Mouse (Mus musculus): ENCODE measurements around the gene Ttc33. TPM values are rescaled to one million over a fixed set of nuclear protein-coding genes. Genes with fewer than 3 reads are reported as not detected.
"Not testable (repeated sequence)": the region's sequence is repeated elsewhere in the genome, so short reads cannot be mapped to it uniquely, and the experiment has no call there.

Gene Ttc33
- total and polyA plus RNA-seq, 2 experiments from 2014 or later = 32.9 to 33.6 TPM

- peaks cover 17% of the 10 kb centered on the region for H3K36me3 ChIP-seq (replicated peaks; ENCODE audit: control insufficient read depth, insufficient read depth, low read length)
- no peak overlapping the region for H3K4me2 ChIP-seq (ENCODE audit: low read depth, low read length)
- ATAC-seq (ENCODE audit: insufficient read depth, low read depth) (peak; percentile 67), DNase-seq (ENCODE audit: low spot score) (peak; percentile 23)
- peaks cover 16% of the 10 kb centered on the region for H3K4me1 ChIP-seq (ENCODE audit: control insufficient read depth, insufficient read depth)
- H3K9ac ChIP-seq (replicated peaks; ENCODE audit: low read depth, low read length) = no peak overlapping the region
- no peak overlapping the region for H3K4me3 ChIP-seq (ENCODE audit: low read depth, low read length)
- no peak for TF ChIP-seq EP300 (IDR thresholded peaks at IDR 0.05; ENCODE audit: low read depth)
- TF ChIP-seq CTCF (IDR thresholded peaks at IDR 0.05; ENCODE audit: low read depth) = no peak
- H3K9me3 ChIP-seq (replicated peaks; ENCODE audit: control insufficient read depth, low read length) = no peaks in the 10 kb centered on the region
- 28% methylated on average over 4 of the region's 4 CpGs for WGBS
- H3K27ac ChIP-seq (ENCODE audit: low read depth) = peak overlapping the region; percentile 31; the same call in 1 of the 2 replicates
- no peaks in the 10 kb centered on the region for H3K27me3 ChIP-seq (ENCODE audit: control insufficient read depth, insufficient read depth, low read length)
Observed at GRCm38 (mm10) chr15:5195987-5196514, 10.7 kb downstream of the Ttc33 start.

- H3K4me1 ChIP-seq (ENCODE audit: control insufficient read depth, insufficient read depth) = peaks cover 16% of the 10 kb centered on the region
- ATAC-seq (ENCODE audit: insufficient read depth, low read depth) (no peak), DNase-seq (ENCODE audit: low spot score) (no peak)
- no peak overlapping the region for H3K4me3 ChIP-seq (ENCODE audit: low read depth, low read length)
- 0 out of 2 replicates have a peak, but pooled peaks cover 10% of the 10 kb centered on the region for H3K36me3 ChIP-seq (replicated peaks; ENCODE audit: control insufficient read depth, insufficient read depth, low read length)
- no peak overlapping the region for H3K9ac ChIP-seq (replicated peaks; ENCODE audit: low read depth, low read length)
- no peak for TF ChIP-seq CTCF (IDR thresholded peaks at IDR 0.05; ENCODE audit: low read depth)
- TF ChIP-seq EP300 (IDR thresholded peaks at IDR 0.05; ENCODE audit: low read depth) = no peak
- no peaks in the 10 kb centered on the region for H3K27me3 ChIP-seq (ENCODE audit: control insufficient read depth, insufficient read depth, low read length)
- no peak overlapping the region for H3K4me2 ChIP-seq (ENCODE audit: low read depth, low read length)
- no peaks in the 10 kb centered on the region for H3K9me3 ChIP-seq (replicated peaks; ENCODE audit: control insufficient read depth, low read length)
- H3K27ac ChIP-seq (ENCODE audit: low read depth) = 0 out of 2 replicates have a peak overlapping the region, but pooled peaks have one; percentile 31
- 46% methylated on average over 4 of the region's 4 CpGs for WGBS
Observed at GRCm38 (mm10) chr15:5196691-5197090, 11.4 kb downstream of the Ttc33 start.

GRCm38 (mm10) chr15:5205222-5205621 lies 19.9 kb downstream of the Ttc33 start:
- Histone ChIP-seq H3K9ac (replicated peaks; ENCODE audit: low read depth, low read length) (no peak overlapping the region), H3K27ac (ENCODE audit: low read depth) (no peak overlapping the region), H3K4me2 (ENCODE audit: low read depth, low read length) (no peak overlapping the region), H3K36me3 (replicated peaks; ENCODE audit: control insufficient read depth, insufficient read depth, low read length) (0 out of 2 replicates have a peak, but pooled peaks cover 3% of the 10 kb centered on the region), H3K4me1 (ENCODE audit: control insufficient read depth, insufficient read depth) (no peaks in the 10 kb centered on the region), H3K4me3 (ENCODE audit: low read depth, low read length) (no peak overlapping the region), H3K9me3 (replicated peaks; ENCODE audit: control insufficient read depth, low read length) (no peaks in the 10 kb centered on the region), H3K27me3 (ENCODE audit: control insufficient read depth, insufficient read depth, low read length) (no peaks in the 10 kb centered on the region)
- no peak for ATAC-seq (ENCODE audit: insufficient read depth, low read depth)
- TF ChIP-seq EP300 (IDR thresholded peaks at IDR 0.05; ENCODE audit: low read depth) (no peak), CTCF (IDR thresholded peaks at IDR 0.05; ENCODE audit: low read depth) (no peak)
- WGBS = 88% methylated on average over 9 of the region's 9 CpGs
- DNase-seq (ENCODE audit: low spot score) = no peak

DNA sequence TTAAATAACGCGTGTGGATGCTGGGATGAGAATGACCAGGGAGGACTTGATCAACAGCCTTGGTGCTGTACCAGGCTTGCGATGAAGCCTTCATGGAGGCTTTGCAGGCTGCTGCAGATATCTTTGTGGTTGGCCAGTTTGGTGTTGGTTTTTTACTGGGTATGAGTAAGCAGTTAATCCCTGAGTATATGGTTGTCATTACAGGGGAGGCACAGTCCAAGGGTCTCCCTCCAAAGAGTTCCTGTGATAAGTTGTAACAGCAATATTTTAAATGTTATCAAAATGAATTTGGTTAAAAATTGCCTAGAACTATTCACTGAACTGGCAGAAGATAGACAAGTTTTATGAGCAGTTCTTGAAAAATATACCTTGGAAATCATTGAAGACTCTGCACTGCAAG lies 23.8 kb downstream of the Ttc33 start:
- Histone ChIP-seq H3K9ac (replicated peaks; ENCODE audit: low read depth, low read length) (no peak overlapping the region), H3K4me3 (ENCODE audit: low read depth, low read length) (no peak overlapping the region), H3K4me1 (ENCODE audit: control insufficient read depth, insufficient read depth) (0 out of 2 replicates have a peak, but pooled peaks cover 8% of the 10 kb centered on the region), H3K36me3 (replicated peaks; ENCODE audit: control insufficient read depth, insufficient read depth, low read length) (peaks cover 14% of the 10 kb centered on the region), H3K9me3 (replicated peaks; ENCODE audit: control insufficient read depth, low read length) (no peaks in the 10 kb centered on the region), H3K27me3 (ENCODE audit: control insufficient read depth, insufficient read depth, low read length) (no peaks in the 10 kb centered on the region), H3K4me2 (ENCODE audit: low read depth, low read length) (no peak overlapping the region), H3K27ac (ENCODE audit: low read depth) (no peak overlapping the region)
- no peak for DNase-seq (ENCODE audit: low spot score)
- ATAC-seq (ENCODE audit: insufficient read depth, low read depth) = no peak
- TF ChIP-seq CTCF (IDR thresholded peaks at IDR 0.05; ENCODE audit: low read depth) (no peak), EP300 (IDR thresholded peaks at IDR 0.05; ENCODE audit: low read depth) (no peak)
- 94% methylated on average over 3 of the region's 3 CpGs for WGBS

GRCm38 (mm10) chr15:5220491-5220890 lies 35.2 kb downstream of the Ttc33 start:
- no peak overlapping the region for H3K4me2 ChIP-seq (ENCODE audit: low read depth, low read length)
- ATAC-seq (ENCODE audit: insufficient read depth, low read depth) = no peak
- H3K4me1 ChIP-seq (ENCODE audit: control insufficient read depth, insufficient read depth) = no peaks in the 10 kb centered on the region
- H3K9ac ChIP-seq (replicated peaks; ENCODE audit: low read depth, low read length) = no peak overlapping the region
- 92% methylated on average over 6 of the region's 6 CpGs for WGBS
- TF ChIP-seq EP300 (IDR thresholded peaks at IDR 0.05; ENCODE audit: low read depth) (no peak), CTCF (IDR thresholded peaks at IDR 0.05; ENCODE audit: low read depth) (no peak)
- no peaks in the 10 kb centered on the region for H3K9me3 ChIP-seq (replicated peaks; ENCODE audit: control insufficient read depth, low read length)
- no peak overlapping the region for H3K4me3 ChIP-seq (ENCODE audit: low read depth, low read length)
- no peak overlapping the region for H3K27ac ChIP-seq (ENCODE audit: low read depth)
- no peaks in the 10 kb centered on the region for H3K27me3 ChIP-seq (ENCODE audit: control insufficient read depth, insufficient read depth, low read length)
- H3K36me3 ChIP-seq (replicated peaks; ENCODE audit: control insufficient read depth, insufficient read depth, low read length) = 0 out of 2 replicates have a peak, but pooled peaks cover 11% of the 10 kb centered on the region
- no peak for DNase-seq (ENCODE audit: low spot score)

GRCm38 (mm10) chr15:5230746-5231145 lies 45.4 kb downstream of the Ttc33 start:
- not testable (repeated sequence) for ATAC-seq (ENCODE audit: insufficient read depth, low read depth); H3K4me3 ChIP-seq (ENCODE audit: low read depth, low read length); H3K27ac ChIP-seq (ENCODE audit: low read depth); H3K9ac ChIP-seq (replicated peaks; ENCODE audit: low read depth, low read length); H3K4me1 ChIP-seq (ENCODE audit: control insufficient read depth, insufficient read depth); H3K9me3 ChIP-seq (replicated peaks; ENCODE audit: control insufficient read depth, low read length); H3K36me3 ChIP-seq (replicated peaks; ENCODE audit: control insufficient read depth, insufficient read depth, low read length); H3K4me2 ChIP-seq (ENCODE audit: low read depth, low read length); DNase-seq (ENCODE audit: low spot score); H3K27me3 ChIP-seq (ENCODE audit: control insufficient read depth, insufficient read depth, low read length)
- WGBS = 63% methylated on average over 10 of the region's 10 CpGs

Measured in heart, postnatal 0 days (tissue).